Mouse (Mus musculus) frontal cortex, postnatal 14 days (tissue): Measurements from ENCODE around the gene Grip1.

Experiments used
- DNase-seq, 2 experiments: peaks; one replicate each; pipeline ENCODE4 v3.0.0; 2022; ENCODE audit warnings: low spot score in 2 of 2

Grip1 gene

GRCm38 (mm10) chr10:120136020-120136562 lies 682.5 kb downstream of the Grip1 start:
- DNase-seq: no peak
